Mouse (Mus musculus) MEL (cell line): Measurements from ENCODE around the gene Vps9d1. TPM values are rescaled to one million over a fixed set of nuclear protein-coding genes. Genes with fewer than 3 reads are reported as not detected.

Experiments used
- DNase-seq: peaks from one replicate; pipeline ENCODE4 v3.0.0; 2011; ENCODE audit warnings: low read depth, low spot score
- H3K27ac ChIP-seq: 2 replicates; pipeline ENCODE4 v1.5.1; 2012; ENCODE audit warnings: low read depth, mild to moderate bottlenecking, control low read depth, low read length, moderate library complexity; ENCODE audit not compliant: control insufficient read depth
- H3K27me3 ChIP-seq, 2 experiments: fragments of 150-350 bp in 1 of 2; sonication (generic) in 1 of 2; 2 replicates each; pipeline ENCODE4 v1.6.1; 2012; ENCODE audit warnings: low read length in 2 of 2, mild to moderate bottlenecking in 2 of 2, improper control_type of control experiment in 1 of 2, moderate library complexity in 1 of 2; ENCODE audit not compliant: insufficient read depth in 2 of 2, control insufficient read depth in 1 of 2
- H3K36me3 ChIP-seq, 2 experiments: 2 replicates each; pipeline ENCODE4 v1.6.1; 2012 to 2014; ENCODE audit warnings: low read length in 2 of 2, improper control_type of control experiment in 1 of 2, inconsistent platforms in 1 of 2, mild to moderate bottlenecking in 1 of 2; ENCODE audit not compliant: insufficient read depth in 2 of 2, control insufficient read depth in 1 of 2
- H3K4me1 ChIP-seq, 2 experiments: fragments of 150-350 bp in 1 of 2; sonication (generic) in 1 of 2; 2 replicates each; pipeline ENCODE4 v1.6.1; 2012; ENCODE audit warnings: low read length in 2 of 2, improper control_type of control experiment in 1 of 2, mild to moderate bottlenecking in 1 of 2; ENCODE audit not compliant: insufficient read depth in 2 of 2, control insufficient read depth in 1 of 2
- H3K4me3 ChIP-seq, 2 experiments: fragments of 150-350 bp in 1 of 2; sonication (generic) in 1 of 2; 2 replicates each; pipeline ENCODE4 v1.5.1; 2012; ENCODE audit warnings: low read depth in 2 of 2, low read length in 2 of 2, mild to moderate bottlenecking in 2 of 2, moderate library complexity in 2 of 2, control low read depth in 1 of 2, improper control_type of control experiment in 1 of 2; ENCODE audit not compliant: control insufficient read depth in 1 of 2, insufficient read depth in 1 of 2
- H3K79me2 ChIP-seq: 2 replicates; pipeline ENCODE4 v1.6.1; 2012; ENCODE audit warnings: mild to moderate bottlenecking, low read length, moderate library complexity; ENCODE audit not compliant: control insufficient read depth, poor library complexity, insufficient read depth
- H3K9ac ChIP-seq: 2 replicates; pipeline ENCODE4 v1.6.1; 2012; ENCODE audit warnings: low read depth, mild to moderate bottlenecking, control low read depth, low read length, moderate library complexity; ENCODE audit not compliant: control insufficient read depth, poor library complexity, severe bottlenecking
- H3K9me3 ChIP-seq: fragments of 150-350 bp; sonication (generic); replicated peaks from 2 replicates; pipeline ENCODE4 v1.6.1; 2012; ENCODE audit warnings: mild to moderate bottlenecking, low read length, improper control_type of control experiment, moderate library complexity; ENCODE audit not compliant: insufficient read depth
- CHD1 ChIP-seq: IDR thresholded peaks from 2 replicates; pipeline ENCODE4 v1.6.1; 2012; ENCODE audit warnings: low read depth, mild to moderate bottlenecking, inconsistent platforms, low read length, improper control_type of control experiment
- CTCF ChIP-seq, 3 experiments: IDR thresholded peaks in 2 of 3; conservative IDR thresholded peaks in 1 of 3; 2 replicates each; pipeline ENCODE4 v1.5.1; 2011 to 2012; ENCODE audit warnings: low read length in 3 of 3, low read depth in 2 of 3, mild to moderate bottlenecking in 2 of 3, improper control_type of control experiment in 1 of 3, inconsistent platforms in 1 of 3, mixed read lengths in 1 of 3, moderate library complexity in 1 of 3; ENCODE audit not compliant: control insufficient read depth in 1 of 3, insufficient read depth in 1 of 3, poor library complexity in 1 of 3, severe bottlenecking in 1 of 3
- ELF1 ChIP-seq: IDR thresholded peaks from 2 replicates; pipeline ENCODE4 v1.6.1; 2014; ENCODE audit warnings: low read depth, mild to moderate bottlenecking, inconsistent platforms, low read length, improper control_type of control experiment, moderate library complexity
- GABPA ChIP-seq: IDR thresholded peaks from 2 replicates; pipeline ENCODE4 v1.6.1; 2012; ENCODE audit warnings: low read depth, mild to moderate bottlenecking, inconsistent platforms, low read length, improper control_type of control experiment, moderate library complexity
- KAT2A ChIP-seq: conservative IDR thresholded peaks from 2 replicates; pipeline ENCODE4 v1.6.1; 2012; ENCODE audit warnings: low read depth, low read length, improper control_type of control experiment, inconsistent platforms
- MAX ChIP-seq: IDR thresholded peaks from 2 replicates; pipeline ENCODE4 v1.6.1; 2011; ENCODE audit warnings: low read length, improper control_type of control experiment
- MAZ ChIP-seq: IDR thresholded peaks from 2 replicates; pipeline ENCODE4 v1.6.1; 2012; ENCODE audit warnings: low read depth, mild to moderate bottlenecking, inconsistent platforms, low read length, improper control_type of control experiment
- MEF2A ChIP-seq: IDR thresholded peaks from 2 replicates; pipeline ENCODE4 v1.6.1; 2014; ENCODE audit warnings: low read depth, mild to moderate bottlenecking, inconsistent platforms, low read length, improper control_type of control experiment; ENCODE audit not compliant: poor library complexity, insufficient replicate concordance, severe bottlenecking; ENCODE audit errors: extremely low read depth
- MXI1 ChIP-seq: IDR thresholded peaks from 2 replicates; pipeline ENCODE4 v1.6.1; 2011; ENCODE audit warnings: mild to moderate bottlenecking, low read depth, low read length, improper control_type of control experiment
- MYC ChIP-seq: IDR thresholded peaks from 2 replicates; pipeline ENCODE4 v1.6.1; 2011; ENCODE audit warnings: low read depth, mild to moderate bottlenecking, low read length, improper control_type of control experiment, moderate library complexity
- NELFE ChIP-seq: IDR thresholded peaks from 2 replicates; pipeline ENCODE4 v1.6.1; 2011; ENCODE audit warnings: low read depth, low read length, improper control_type of control experiment
- POLR2A ChIP-seq, 2 experiments: IDR thresholded peaks; 2 replicates each; pipeline ENCODE4 v1.6.1; 2011 to 2012; ENCODE audit warnings: low read length in 2 of 2, mild to moderate bottlenecking in 2 of 2, control low read depth in 1 of 2, improper control_type of control experiment in 1 of 2, low read depth in 1 of 2, moderate library complexity in 1 of 2; ENCODE audit not compliant: control insufficient read depth in 1 of 2, insufficient read depth in 1 of 2, poor library complexity in 1 of 2
- POLR2AphosphoS2 ChIP-seq: IDR thresholded peaks from 2 replicates; pipeline ENCODE4 v1.6.1; 2011; ENCODE audit warnings: low read length, improper control_type of control experiment
- POLR2AphosphoS5 ChIP-seq: IDR thresholded peaks from 2 replicates; pipeline ENCODE4 v1.6.1; 2012; ENCODE audit warnings: low read depth, borderline replicate concordance, mild to moderate bottlenecking, inconsistent platforms, low read length, moderate library complexity, mixed read lengths
- RAD21 ChIP-seq: IDR thresholded peaks from 2 replicates; pipeline ENCODE4 v1.6.1; 2011; ENCODE audit warnings: mild to moderate bottlenecking, low read depth, low read length, improper control_type of control experiment
- RCOR1 ChIP-seq: IDR thresholded peaks from 2 replicates; pipeline ENCODE4 v1.6.1; 2012; ENCODE audit warnings: low read depth, mild to moderate bottlenecking, inconsistent platforms, low read length, improper control_type of control experiment
- SIN3A ChIP-seq: IDR thresholded peaks from 2 replicates; pipeline ENCODE4 v1.6.1; 2012; ENCODE audit warnings: low read length, improper control_type of control experiment, inconsistent platforms
- SMC3 ChIP-seq: IDR thresholded peaks from 2 replicates; pipeline ENCODE4 v1.6.1; 2011; ENCODE audit warnings: low read depth, low read length, improper control_type of control experiment
- TAL1 ChIP-seq: IDR thresholded peaks from 2 replicates; pipeline ENCODE4 v1.6.1; 2012; ENCODE audit warnings: mild to moderate bottlenecking, inconsistent platforms, low read length, moderate library complexity, mixed read lengths
- TBP ChIP-seq: IDR thresholded peaks from 2 replicates; pipeline ENCODE4 v1.8.0; 2011; ENCODE audit warnings: low read depth, low read length, improper control_type of control experiment
- TCF12 ChIP-seq: IDR thresholded peaks from 2 replicates; pipeline ENCODE4 v1.6.1; 2014; ENCODE audit warnings: low read depth, mild to moderate bottlenecking, inconsistent platforms, low read length, improper control_type of control experiment, moderate library complexity
- UBTF ChIP-seq: IDR thresholded peaks from 2 replicates; pipeline ENCODE4 v1.6.1; 2012; ENCODE audit warnings: low read depth, mild to moderate bottlenecking, inconsistent platforms, low read length, improper control_type of control experiment, moderate library complexity, borderline replicate concordance; ENCODE audit not compliant: insufficient read depth
- USF1 ChIP-seq: IDR thresholded peaks from 2 replicates; pipeline ENCODE4 v1.6.1; 2014; ENCODE audit warnings: low read depth, mild to moderate bottlenecking, inconsistent platforms, low read length, improper control_type of control experiment, moderate library complexity
- USF2 ChIP-seq, 2 experiments: IDR thresholded peaks; 2 replicates each; pipeline ENCODE4 v1.6.1; 2011 to 2012; ENCODE audit warnings: improper control_type of control experiment in 2 of 2, low read length in 2 of 2, borderline replicate concordance in 1 of 2, inconsistent platforms in 1 of 2, low read depth in 1 of 2, mild to moderate bottlenecking in 1 of 2; ENCODE audit not compliant: insufficient read depth in 1 of 2
- ZC3H11A ChIP-seq: IDR thresholded peaks from 2 replicates; pipeline ENCODE4 v1.6.1; 2012; ENCODE audit warnings: low read depth, mild to moderate bottlenecking, inconsistent platforms, low read length, improper control_type of control experiment
- ZMIZ1 ChIP-seq: IDR thresholded peaks from 2 replicates; pipeline ENCODE4 v1.6.1; 2012; ENCODE audit warnings: low read depth, mild to moderate bottlenecking, inconsistent platforms, low read length, improper control_type of control experiment, moderate library complexity
- ZNF384 ChIP-seq: IDR thresholded peaks from 2 replicates; pipeline ENCODE4 v1.6.1; 2012; ENCODE audit warnings: low read depth, mild to moderate bottlenecking, inconsistent platforms, low read length, improper control_type of control experiment
- polyA plus RNA-seq, 2 experiments: library from polyadenylated mRNA; stranded (reverse) in 1 of 2; unstranded in 1 of 2; fragments of >175 nt in 1 of 2; fragments of >200 nt in 1 of 2; gene quantifications; 2 replicates each; pipeline versions ENCODE4 v1.2.1 to v1.2.4; 2012; ENCODE audit warnings: low replicate concordance in 2 of 2, low read depth in 1 of 2; ENCODE audit not compliant: insufficient read length in 2 of 2, insufficient read depth in 1 of 2, missing spikeins in 1 of 2
- total RNA-seq: library from RNA; depleted of rRNA; stranded (reverse); fragments of 300-350 nt; gene quantifications from 2 replicates; pipeline ENCODE4 v1.2.3, GENCODE M21; 2012

Gene Vps9d1
- total and polyA plus RNA-seq, 3 experiments = 4.4 to 12.2 TPM; not detected in 1

- peak overlapping the region; percentile 67 to 97 for H3K4me3 ChIP-seq
- H3K9me3 ChIP-seq = no peaks in the 10 kb centered on the region
- H3K79me2 ChIP-seq = peaks cover 9% of the 10 kb centered on the region
- 0 out of 2 replicates have a peak overlapping the region, but pooled peaks have one; percentile 6 for H3K27ac ChIP-seq
- no peaks in the 10 kb centered on the region for H3K27me3 ChIP-seq
- peaks cover 0 to 5% of the 10 kb centered on the region in 2 experiments; a peak in 1 of 4 replicates for H3K36me3 ChIP-seq
- H3K4me1 ChIP-seq = peaks cover 0 to 4% of the 10 kb centered on the region in 2 experiments; a peak in 3 of 4 replicates
- DNase-seq = no peak
- peak overlapping the region; percentile 70 for H3K9ac ChIP-seq
- TF ChIP-seq TAL1 = no peak
- no peak for TF ChIP-seq POLR2AphosphoS5
Measured at GRCm38 (mm10) chr8:123213118-123213772, 40.9 kb downstream of the Vps9d1 start.

- Histone ChIP-seq H3K4me3 (peak within 1 kb of the TSS; percentile 67 to 97), H3K79me2 (peaks cover 9% of the 10 kb centered on the region), H3K9me3 (no peaks in the 10 kb centered on the region), H3K27ac (0 out of 2 replicates have a peak within 1 kb of the TSS, but pooled peaks have one; percentile 6), H3K36me3 (peaks cover 0 to 5% of the 10 kb centered on the region in 2 experiments; a peak in 1 of 4 replicates), H3K27me3 (no peaks in the 10 kb centered on the region), H3K9ac (peak within 1 kb of the TSS; percentile 94), H3K4me1 (peaks cover 0 to 4% of the 10 kb centered on the region in 2 experiments; a peak in 3 of 4 replicates)
- peak; percentile 92 for DNase-seq
- TF ChIP-seq MXI1 = peak; percentile 89
- peak; percentile 83 to 85; a peak in 3 of 4 replicates for TF ChIP-seq POLR2A (IDR thresholded peaks at IDR 0.05; ENCODE audit: control insufficient read depth in 1 of 2, insufficient read depth in 1 of 2, low read depth in 1 of 2, low read length in 2 of 2, poor library complexity in 1 of 2)
- TF ChIP-seq SMC3 = peak; percentile 64
- TF ChIP-seq TBP = no peak
- no peak; the same call in 1 of the 2 replicates for TF ChIP-seq KAT2A
- no peak; the same call in 1 of the 2 replicates for TF ChIP-seq ZC3H11A
- peak; percentile 89 for TF ChIP-seq NELFE
- TF ChIP-seq TCF12 = no peak; the same call in 1 of the 2 replicates
- TF ChIP-seq MYC = no peak
- TF ChIP-seq RCOR1 = no peak
- no peak for TF ChIP-seq CHD1
- TF ChIP-seq MEF2A = no peak
- peak; percentile 56 to 75 (median 67) for TF ChIP-seq CTCF (IDR thresholded peaks at IDR 0.05 in 2 of 3, conservative IDR thresholded peaks at IDR 0.05 in 1 of 3; ENCODE audit: control insufficient read depth in 1 of 3, insufficient read depth in 1 of 3, low read depth in 2 of 3, low read length in 3 of 3, poor library complexity in 1 of 3, severe bottlenecking in 1 of 3)
- peak; percentile 38 for TF ChIP-seq RAD21
- TF ChIP-seq MAZ = peak; percentile 37; the same call in 1 of the 2 replicates
- TF ChIP-seq USF1 = no peak
- TF ChIP-seq UBTF = 0 out of 2 replicates have a peak, but pooled peaks have one; percentile 13
- peak; percentile 93 for TF ChIP-seq SIN3A
- no peak for TF ChIP-seq USF2 (IDR thresholded peaks at IDR 0.05; ENCODE audit: borderline replicate concordance in 1 of 2, insufficient read depth in 1 of 2, low read depth in 1 of 2, low read length in 2 of 2)
- TF ChIP-seq ZNF384 = no peak
- TF ChIP-seq GABPA = no peak
- peak; percentile 83; the same call in 1 of the 2 replicates for TF ChIP-seq POLR2AphosphoS2
- TF ChIP-seq ELF1 = peak; percentile 95
- peak; percentile 83 for TF ChIP-seq ZMIZ1
- TF ChIP-seq TAL1 = no peak
- no peak for TF ChIP-seq POLR2AphosphoS5
- no peak for TF ChIP-seq MAX
Measured at GRCm38 (mm10) chr8:123212321-123213117, 41.6 kb downstream of the Vps9d1 start, which contains the start of the genes Chmp1a and Spata33. TSS of gene Chmp1a (minus strand) at chr8:123212763. TSS of gene Spata33 (plus strand) at chr8:123212832.
